Mouse (Mus musculus): Measurements from ENCODE around the gene Nsun2.
A peak's percentile ranks its signal among the peaks of the same experiment; 100 is the strongest.
"Not testable (repeated sequence)": the region's sequence is repeated elsewhere in the genome, so short reads cannot be mapped to it uniquely, and the experiment has no call there.

Gene Nsun2

GRCm38 (mm10) chr13:69591338-69591737 lies 57.8 kb downstream of the Nsun2 start:
- DNase-seq (ENCODE audit: low read depth, low spot score) = no peak

- DNase-seq (ENCODE audit: low read depth, low spot score) = no peak
These were observed 58.7 kb downstream of the Nsun2 start for GRCm38 (mm10) chr13:69592226-69592625.

- no peak for DNase-seq (ENCODE audit: low read depth, low spot score)
These were observed 59.9 kb downstream of the Nsun2 start for GRCm38 (mm10) chr13:69593453-69593852.

- no peak for DNase-seq (ENCODE audit: low read depth, low spot score)
These were observed 61.2 kb downstream of the Nsun2 start for GRCm38 (mm10) chr13:69594577-69595256.

GRCm38 (mm10) chr13:69595911-69596310 lies 62.4 kb downstream of the Nsun2 start:
- no peak for DNase-seq (ENCODE audit: low read depth, low spot score)

GRCm38 (mm10) chr13:69596515-69596914 lies 63.0 kb downstream of the Nsun2 start:
- no peak for DNase-seq (ENCODE audit: low read depth, low spot score)

- no peak for DNase-seq (ENCODE audit: low read depth, low spot score)
These were observed 65.3 kb downstream of the Nsun2 start for GRCm38 (mm10) chr13:69598867-69599266.

GRCm38 (mm10) chr13:69600863-69601262 lies 67.3 kb downstream of the Nsun2 start:
- DNase-seq (ENCODE audit: low read depth, low spot score) = not testable (repeated sequence)

GRCm38 (mm10) chr13:69601321-69601720 lies 67.8 kb downstream of the Nsun2 start:
- no peak for DNase-seq (ENCODE audit: low read depth, low spot score)

GRCm38 (mm10) chr13:69604670-69605069 lies 71.1 kb downstream of the Nsun2 start:
- no peak for DNase-seq (ENCODE audit: low read depth, low spot score)

- no peak for DNase-seq (ENCODE audit: low read depth, low spot score)
These were observed 75.2 kb downstream of the Nsun2 start for GRCm38 (mm10) chr13:69608734-69609133.

GRCm38 (mm10) chr13:69610751-69611397 lies 77.3 kb downstream of the Nsun2 start:
- no peak for DNase-seq (ENCODE audit: low read depth, low spot score)

- peak; percentile 100 for DNase-seq (ENCODE audit: low read depth, low spot score)
These were observed 78.0 kb downstream of the Nsun2 start, which contains the start of gene Srd5a1 for GRCm38 (mm10) chr13:69611398-69612174. TSS of gene Srd5a1 (minus strand) at chr13:69611442.

GRCm38 (mm10) chr13:69612175-69612544 lies 78.6 kb downstream of the Nsun2 start:
- no peak for DNase-seq (ENCODE audit: low read depth, low spot score)

GRCm38 (mm10) chr13:69616716-69617115 lies 83.2 kb downstream of the Nsun2 start:
- DNase-seq (ENCODE audit: low read depth, low spot score) = no peak

- no peak for DNase-seq (ENCODE audit: low read depth, low spot score)
These were observed 90.3 kb downstream of the Nsun2 start for GRCm38 (mm10) chr13:69623843-69624242.

- no peak for DNase-seq (ENCODE audit: low read depth, low spot score)
These were observed 91.0 kb downstream of the Nsun2 start for GRCm38 (mm10) chr13:69624510-69624909.

GRCm38 (mm10) chr13:69627941-69628340 lies 94.4 kb downstream of the Nsun2 start:
- no peak for DNase-seq (ENCODE audit: low read depth, low spot score)

- no peak for DNase-seq (ENCODE audit: low read depth, low spot score)
These were observed 97.0 kb downstream of the Nsun2 start for GRCm38 (mm10) chr13:69630576-69630975.

GRCm38 (mm10) chr13:69631111-69631510 lies 97.6 kb downstream of the Nsun2 start:
- no peak for DNase-seq (ENCODE audit: low read depth, low spot score)

GRCm38 (mm10) chr13:69631659-69632058 lies 98.1 kb downstream of the Nsun2 start:
- DNase-seq (ENCODE audit: low read depth, low spot score) = no peak

GRCm38 (mm10) chr13:69633551-69633950 lies 100.0 kb downstream of the Nsun2 start:
- no peak for DNase-seq (ENCODE audit: low read depth, low spot score)
